Mouse (Mus musculus) liver, embryonic 11.5 days (tissue): ENCODE data around the gene Ubash3a. TPM values are rescaled to one million over a fixed set of nuclear protein-coding genes. Genes with fewer than 3 reads are reported as not detected.
"Not testable (repeated sequence)": the region's sequence is repeated elsewhere in the genome, so short reads cannot be mapped to it uniquely, and the experiment has no call there.

Experiments
- ATAC-seq: fragments of 200-750 bp; cut with Nextera tagmentation; replicated peaks from 2 replicates; pipeline ENCODE4 v1.8.0; 2017; ENCODE audit warnings: moderate number of reproducible peaks, mild to moderate bottlenecking, moderate TSS enrichment, moderate library complexity; ENCODE audit not compliant: low FRiP score
- DNase-seq: peaks from one replicate; pipeline ENCODE4 v3.0.0-alpha.2; 2017; ENCODE audit warnings: low spot score
- H3K27ac ChIP-seq: fragments of 300-500 bp; sonication (generic); 2 replicates; pipeline ENCODE4 v1.5.1; 2014; ENCODE audit warnings: mild to moderate bottlenecking, low read depth, low read length, control low read depth
- H3K27me3 ChIP-seq: fragments of 300-500 bp; sonication (generic); replicated peaks from 2 replicates; pipeline ENCODE4 v1.6.1; 2014; ENCODE audit warnings: low read length, mixed read lengths; ENCODE audit not compliant: control insufficient read depth, insufficient read depth
- H3K36me3 ChIP-seq: fragments of 300-500 bp; sonication (generic); 2 replicates; pipeline ENCODE4 v1.6.1; 2014; ENCODE audit warnings: mild to moderate bottlenecking, low read length, moderate library complexity, mixed read lengths; ENCODE audit not compliant: control insufficient read depth, insufficient read depth
- H3K4me1 ChIP-seq: fragments of 300-500 bp; sonication (generic); replicated peaks from 2 replicates; pipeline ENCODE4 v1.6.1; 2014; ENCODE audit warnings: low read length, mixed read lengths; ENCODE audit not compliant: control insufficient read depth, insufficient read depth
- H3K4me2 ChIP-seq: fragments of 300-500 bp; sonication (generic); 2 replicates; pipeline ENCODE4 v1.6.1; 2014; ENCODE audit warnings: mild to moderate bottlenecking, control low read depth, moderate library complexity
- H3K4me3 ChIP-seq: fragments of 300-500 bp; sonication (generic); 2 replicates; pipeline ENCODE4 v1.5.1; 2014; ENCODE audit warnings: low read depth, low read length, control low read depth
- H3K9ac ChIP-seq: fragments of 300-500 bp; sonication (generic); 2 replicates; pipeline ENCODE4 v1.6.1; 2014; ENCODE audit warnings: low read depth, low read length, control low read depth
- H3K9me3 ChIP-seq: fragments of 300-500 bp; sonication (generic); 2 replicates; pipeline ENCODE4 v1.6.1; 2016; ENCODE audit warnings: low read length, inconsistent platforms, mixed read lengths; ENCODE audit not compliant: control insufficient read depth
- WGBS: fragments of 180-500 bp; shearing (Covaris S2); extraction: QIAGEN DNeasy Blood & Tissue Kit; methylation state at CpG from one replicate; pipeline ENCODE4 v1.1.7; 2014; 5-methylcytosine and 5-hydroxymethylcytosine counted together
- polyA plus RNA-seq: library from polyadenylated mRNA; unstranded; fragments of >200 nt; fragmentation: Nextera tagmentation; extraction: Ambion mirVana; gene quantifications from 2 replicates; pipeline ENCODE4 v1.2.1, GENCODE M21; 2014

Ubash3a gene
- polyA plus RNA-seq, 1 experiment from 2014 or later = 37.9 TPM

- no peak for ATAC-seq
- DNase-seq = no peak
- Histone ChIP-seq H3K27ac (no peak overlapping the region), H3K9ac (no peak overlapping the region), H3K27me3 (no peaks in the 10 kb centered on the region), H3K36me3 (no peaks in the 10 kb centered on the region), H3K4me2 (no peak overlapping the region), H3K9me3 (no peaks in the 10 kb centered on the region), H3K4me1 (0 out of 2 replicates have a peak, but pooled peaks cover 2% of the 10 kb centered on the region), H3K4me3 (no peak overlapping the region)
- WGBS = 86% methylated on average over 6 of the region's 6 CpGs
These were observed 59.9 kb downstream of the Ubash3a start for GRCm38 (mm10) chr17:31267603-31268002.

GRCm38 (mm10) chr17:31268016-31268415, 60.3 kb downstream of the Ubash3a start:
- 88% methylated on average over 1 of the region's 1 CpGs for WGBS
- ATAC-seq = no peak
- Histone ChIP-seq H3K27me3 (no peaks in the 10 kb centered on the region), H3K4me1 (0 out of 2 replicates have a peak, but pooled peaks cover 2% of the 10 kb centered on the region), H3K36me3 (no peaks in the 10 kb centered on the region), H3K27ac (no peak overlapping the region), H3K4me2 (no peak overlapping the region), H3K9me3 (no peaks in the 10 kb centered on the region), H3K4me3 (no peak overlapping the region), H3K9ac (no peak overlapping the region)
- DNase-seq = no peak

GRCm38 (mm10) chr17:31269761-31270160, 62.1 kb downstream of the Ubash3a start:
- Histone ChIP-seq H3K9me3 (no peaks in the 10 kb centered on the region), H3K27ac (no peak overlapping the region), H3K4me1 (0 out of 2 replicates have a peak, but pooled peaks cover 2% of the 10 kb centered on the region), H3K4me3 (no peak overlapping the region), H3K9ac (no peak overlapping the region), H3K36me3 (no peaks in the 10 kb centered on the region), H3K4me2 (no peak overlapping the region), H3K27me3 (no peaks in the 10 kb centered on the region)
- DNase-seq (no peak), ATAC-seq (no peak)
- WGBS = 95% methylated on average over 2 of the region's 2 CpGs

GRCm38 (mm10) chr17:31270246-31270645, 62.6 kb downstream of the Ubash3a start:
- Histone ChIP-seq H3K9ac (no peak overlapping the region), H3K4me2 (no peak overlapping the region), H3K4me1 (0 out of 2 replicates have a peak, but pooled peaks cover 1% of the 10 kb centered on the region), H3K36me3 (no peaks in the 10 kb centered on the region), H3K9me3 (no peaks in the 10 kb centered on the region), H3K4me3 (no peak overlapping the region), H3K27ac (no peak overlapping the region), H3K27me3 (no peaks in the 10 kb centered on the region)
- WGBS = 71% methylated on average over 4 of the region's 4 CpGs
- ATAC-seq (no peak), DNase-seq (no peak)

- not testable (repeated sequence) for DNase-seq, H3K4me2 ChIP-seq, H3K36me3 ChIP-seq, H3K27ac ChIP-seq, H3K4me3 ChIP-seq, H3K4me1 ChIP-seq, H3K9me3 ChIP-seq, ATAC-seq, H3K27me3 ChIP-seq, H3K9ac ChIP-seq
- 56% methylated on average over 8 of the region's 8 CpGs for WGBS
These were observed 63.1 kb downstream of the Ubash3a start for GRCm38 (mm10) chr17:31270736-31271135.

- Histone ChIP-seq H3K4me1 (no peaks in the 10 kb centered on the region), H3K9ac (no peak overlapping the region), H3K9me3 (no peaks in the 10 kb centered on the region), H3K27ac (no peak overlapping the region), H3K4me3 (no peak overlapping the region), H3K27me3 (no peaks in the 10 kb centered on the region), H3K4me2 (no peak overlapping the region), H3K36me3 (no peaks in the 10 kb centered on the region)
- DNase-seq (no peak), ATAC-seq (no peak)
- WGBS = 47% methylated on average over 6 of the region's 7 CpGs
These were observed 63.6 kb downstream of the Ubash3a start for GRCm38 (mm10) chr17:31271136-31271851.

- Histone ChIP-seq H3K27ac (no peak overlapping the region), H3K4me1 (no peaks in the 10 kb centered on the region; the same call in 1 of the 2 replicates), H3K4me2 (no peak overlapping the region), H3K9ac (no peak overlapping the region), H3K27me3 (no peaks in the 10 kb centered on the region), H3K36me3 (no peaks in the 10 kb centered on the region), H3K4me3 (no peak overlapping the region), H3K9me3 (no peaks in the 10 kb centered on the region)
- 82% methylated on average over 9 of the region's 9 CpGs for WGBS
- no peak for DNase-seq
- no peak for ATAC-seq
These were observed 64.9 kb downstream of the Ubash3a start for GRCm38 (mm10) chr17:31272416-31273165.

GRCm38 (mm10) chr17:31273631-31274030, 66.0 kb downstream of the Ubash3a start:
- DNase-seq (no peak), ATAC-seq (no peak)
- Histone ChIP-seq H3K4me1 (no peaks in the 10 kb centered on the region; the same call in 1 of the 2 replicates), H3K27ac (no peak overlapping the region), H3K4me3 (no peak overlapping the region), H3K36me3 (no peaks in the 10 kb centered on the region), H3K9ac (no peak overlapping the region), H3K9me3 (no peaks in the 10 kb centered on the region), H3K27me3 (no peaks in the 10 kb centered on the region), H3K4me2 (no peak overlapping the region)
- 87% methylated on average over 8 of the region's 8 CpGs for WGBS
